Mouse (Mus musculus) cerebellum, adult 8-10 months (tissue): ENCODE data around the gene Nfkb1.

Source experiments
- DNase-seq: peaks from one replicate; pipeline ENCODE4 v3.0.0; 2022

Gene Nfkb1

GRCm38 (mm10) chr3:135691191-135692131 lies at the start of gene Nfkb1:
Nfkb1 (minus strand) TSS chr3:135691547.
- DNase-seq: peak; percentile 56

DNA sequence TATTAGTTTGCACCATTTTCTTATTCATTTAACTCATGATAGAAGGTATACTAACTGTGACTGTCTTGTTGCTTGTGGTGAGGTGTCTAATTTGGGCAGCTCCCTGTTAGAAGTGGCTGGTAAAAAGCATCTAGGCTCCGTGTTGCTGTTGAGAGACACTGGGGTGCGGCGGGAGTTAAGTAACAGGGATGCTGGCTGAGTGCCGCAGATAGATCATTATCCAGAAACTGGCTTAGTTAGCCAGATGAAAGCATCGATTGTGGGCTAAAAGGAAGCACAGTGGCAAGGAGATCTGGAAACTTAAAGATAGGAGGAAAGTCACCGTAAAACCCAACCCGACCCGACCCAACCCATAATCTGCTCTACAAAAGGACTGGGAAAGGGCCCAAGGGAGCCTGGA lies 49.4 kb upstream of the Nfkb1 start:
- no peak for DNase-seq

- no peak for DNase-seq
These were observed 43.4 kb upstream of the Nfkb1 start for GRCm38 (mm10) chr3:135734736-135735135.

- no peak for DNase-seq
These were observed 41.5 kb upstream of the Nfkb1 start for GRCm38 (mm10) chr3:135732747-135733445.

DNA sequence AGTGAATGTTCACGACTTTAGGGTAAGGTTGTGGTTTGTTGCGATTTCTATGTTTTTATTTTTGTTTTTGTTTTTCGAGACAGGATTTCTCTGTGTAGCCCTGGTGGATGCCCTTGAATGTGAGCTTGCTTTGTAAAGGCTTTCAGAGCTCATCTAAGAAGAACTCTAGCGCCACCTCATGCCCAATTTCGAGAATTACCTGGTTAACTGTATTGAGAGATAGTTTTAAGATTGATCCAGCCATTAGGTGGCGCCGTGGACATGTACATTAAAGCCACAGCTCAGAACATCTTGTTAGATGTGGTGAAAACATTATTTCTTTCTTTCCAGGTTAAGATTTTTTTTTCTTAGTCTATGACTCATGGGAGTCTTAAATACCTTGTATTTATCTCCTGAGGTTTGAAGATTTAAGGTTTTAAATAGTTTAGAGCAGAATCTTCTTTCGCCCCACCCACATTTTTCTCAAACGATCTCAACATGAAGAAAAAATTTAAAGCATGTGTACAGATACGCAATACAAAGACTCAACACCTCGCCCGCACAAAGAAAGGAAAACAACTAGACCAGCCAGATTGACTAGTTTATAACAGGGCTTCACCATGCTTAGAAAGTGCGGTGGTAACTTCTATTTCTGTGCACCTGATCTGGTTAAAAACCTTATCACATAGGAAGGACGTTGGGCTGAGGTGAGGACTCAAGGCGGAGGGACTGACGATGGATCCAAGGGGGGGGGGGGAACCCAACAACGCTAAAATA lies 40.1 kb upstream of the Nfkb1 start:
- peak; percentile 95 for DNase-seq

- peak; percentile 4 for DNase-seq
These were observed 39.4 kb upstream of the Nfkb1 start for GRCm38 (mm10) chr3:135730790-135731189.

GRCm38 (mm10) chr3:135729575-135729974 lies 38.2 kb upstream of the Nfkb1 start:
- DNase-seq: no peak

DNA sequence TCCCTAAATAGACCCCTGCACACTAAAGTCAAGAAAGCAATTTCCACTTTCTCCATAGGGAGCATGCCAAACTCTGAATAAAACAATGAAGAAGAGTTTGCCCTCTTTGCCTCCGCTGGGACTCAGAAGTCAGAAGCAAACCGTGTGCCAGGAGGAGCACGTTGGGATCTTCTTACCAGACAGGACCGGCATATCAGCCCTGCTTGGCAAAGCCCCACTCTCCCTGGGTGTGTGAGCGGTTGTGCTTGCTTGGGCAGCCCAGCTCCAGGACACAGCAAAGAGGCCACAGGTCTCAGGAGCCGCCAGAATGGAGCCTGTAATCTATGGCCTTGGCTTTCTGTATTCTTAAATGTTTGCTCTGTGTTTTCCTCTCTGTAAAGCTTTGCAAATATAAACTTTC lies 37.6 kb upstream of the Nfkb1 start:
- DNase-seq: no peak

DNA sequence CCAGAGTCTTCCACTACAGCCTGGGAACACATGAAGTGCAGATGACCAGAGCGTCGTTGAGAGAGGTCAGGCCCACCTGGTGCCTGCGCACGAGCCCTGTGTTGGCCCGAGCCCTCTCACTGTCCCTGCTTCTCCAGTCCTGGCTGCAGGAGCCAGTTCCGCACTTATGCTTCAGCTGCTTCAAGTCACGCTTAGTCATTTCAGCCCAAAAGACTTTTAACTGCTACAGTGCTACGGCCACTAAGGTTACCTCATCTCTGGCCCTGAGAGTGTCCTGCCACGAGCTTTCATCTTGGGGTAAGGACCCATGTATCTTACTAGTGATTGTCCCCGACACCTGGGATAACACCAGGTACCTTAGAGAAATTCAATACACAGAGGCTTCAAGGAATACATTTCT lies 36.0 kb upstream of the Nfkb1 start:
- DNase-seq: no peak

GRCm38 (mm10) chr3:135726521-135727275 lies 35.4 kb upstream of the Nfkb1 start:
- DNase-seq: no peak

DNA sequence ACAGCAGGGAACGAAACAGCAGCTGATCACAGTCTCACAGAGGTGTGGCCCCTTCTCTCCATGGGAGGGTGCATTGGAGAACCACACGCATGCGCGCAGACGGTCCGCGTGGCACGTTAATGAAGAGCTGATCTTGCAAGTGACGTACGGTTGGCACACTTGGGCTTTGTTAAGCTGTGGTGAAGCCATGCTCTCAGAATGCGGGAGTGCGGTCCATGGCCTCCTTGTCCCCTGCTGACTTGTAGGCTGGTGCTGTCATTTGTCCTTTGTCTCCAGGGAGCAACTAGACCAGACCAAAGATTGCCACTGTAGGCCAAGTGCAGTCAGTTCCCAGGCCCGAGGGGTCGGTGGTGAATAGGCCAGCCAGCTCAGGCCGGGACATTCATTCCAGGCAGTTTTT lies 34.7 kb upstream of the Nfkb1 start:
- DNase-seq: peak; percentile 5

DNA sequence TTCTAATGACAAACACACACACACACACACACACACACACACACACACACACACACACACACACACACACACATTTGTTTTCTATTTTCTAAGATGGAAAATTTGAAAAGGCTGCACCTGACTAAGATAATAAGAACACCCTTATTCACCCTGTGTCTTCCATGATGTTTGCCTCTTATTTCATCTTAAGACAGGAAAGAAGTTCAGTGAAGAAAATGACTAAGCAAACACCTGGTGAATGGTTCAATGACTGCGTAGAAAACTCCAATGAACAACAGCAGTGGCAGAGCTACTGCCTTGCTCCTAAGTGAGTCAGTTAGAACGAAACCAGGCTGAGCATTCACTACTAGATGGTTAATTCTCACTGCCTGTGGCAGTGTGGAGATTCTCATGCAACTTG lies 30.8 kb upstream of the Nfkb1 start:
- no peak for DNase-seq

DNA sequence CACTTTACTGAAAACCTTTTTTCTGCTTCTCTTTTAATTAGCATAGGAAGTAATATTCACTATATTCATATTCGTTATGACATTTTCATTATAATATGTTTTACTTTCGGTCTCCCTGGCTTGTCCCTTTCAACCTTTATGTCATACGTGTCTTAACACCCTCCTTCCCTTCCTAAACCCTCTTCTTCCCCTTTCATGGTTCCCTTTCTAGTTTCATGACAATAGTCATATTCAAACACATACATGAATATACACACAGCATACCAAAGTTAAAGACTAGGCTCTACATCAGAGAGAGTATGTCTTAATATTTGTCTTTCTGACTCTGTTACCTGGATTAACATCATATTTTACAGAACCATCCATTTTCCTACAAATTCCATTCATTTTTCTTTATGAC lies 28.6 kb upstream of the Nfkb1 start:
- no peak for DNase-seq

GRCm38 (mm10) chr3:135719179-135719532 lies 27.8 kb upstream of the Nfkb1 start:
- DNase-seq: no peak

- DNase-seq: no peak
These were observed 27.2 kb upstream of the Nfkb1 start for GRCm38 (mm10) chr3:135718323-135719178.

DNA sequence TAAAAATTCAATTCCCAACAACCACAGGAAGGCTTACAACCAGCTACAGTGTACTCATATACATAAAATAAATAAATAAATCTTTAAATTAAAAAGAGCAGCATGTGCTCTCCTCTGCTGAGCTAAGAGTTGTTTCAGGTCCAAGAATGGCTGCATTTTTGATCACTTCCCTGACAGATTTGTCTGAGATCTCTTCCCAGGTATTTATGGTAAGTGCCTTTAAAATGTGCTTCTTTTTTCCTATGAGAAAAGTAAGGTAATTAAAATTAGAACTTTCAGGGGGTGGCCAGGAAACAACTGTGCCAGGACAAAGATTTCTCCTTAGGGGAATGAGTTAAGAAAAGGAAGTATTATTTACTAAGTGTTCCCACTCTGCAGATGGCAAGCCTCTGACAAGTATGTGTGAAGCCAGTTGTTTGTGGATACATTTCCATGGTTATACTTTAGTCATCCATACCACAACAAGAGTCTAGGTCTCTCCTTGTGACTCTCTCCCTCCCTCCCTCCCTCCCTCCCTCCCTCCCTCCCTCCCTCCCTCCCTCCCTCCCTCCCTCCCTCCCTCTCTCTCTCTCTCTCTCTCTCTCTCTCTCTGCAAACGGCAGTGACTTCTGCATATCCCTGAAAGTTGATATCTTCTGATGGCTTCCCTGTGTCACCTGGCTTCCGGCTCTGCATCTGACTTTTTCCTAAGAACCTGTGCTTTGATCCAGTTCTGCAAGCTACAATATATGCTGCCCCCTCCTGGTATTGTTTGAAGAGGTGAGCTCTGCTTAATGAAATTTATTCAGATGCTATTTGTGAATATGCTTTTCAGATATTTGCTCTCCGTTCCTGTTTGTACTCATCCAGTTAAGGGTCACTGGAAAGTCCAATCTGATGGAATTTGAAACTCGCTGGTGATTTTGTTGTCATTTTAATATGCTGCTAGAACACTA lies 21.9 kb upstream of the Nfkb1 start:
- peak; percentile 18 for DNase-seq

GRCm38 (mm10) chr3:135711613-135712012 lies 20.3 kb upstream of the Nfkb1 start:
- no peak for DNase-seq

- no peak for DNase-seq
These were observed 19.8 kb upstream of the Nfkb1 start for GRCm38 (mm10) chr3:135711040-135711570.

DNA sequence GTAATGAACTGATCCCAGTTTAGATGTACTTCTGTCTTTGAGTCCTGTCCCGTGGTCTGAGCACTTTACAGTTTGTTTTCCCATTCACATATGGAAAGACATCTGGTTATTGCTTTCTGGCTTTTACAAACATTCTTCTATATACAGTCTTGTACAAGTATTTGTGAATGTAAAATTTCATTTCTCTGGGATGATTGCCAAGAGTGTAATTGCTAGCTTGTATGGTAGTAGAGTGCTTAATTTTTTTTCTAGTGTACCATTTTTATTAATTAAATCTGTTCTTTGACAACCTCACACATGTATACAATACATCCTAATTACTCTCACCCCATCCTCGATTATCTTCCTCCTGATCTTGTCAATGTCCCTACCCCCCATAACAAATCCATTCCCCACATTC lies 12.0 kb upstream of the Nfkb1 start:
- no peak for DNase-seq

GRCm38 (mm10) chr3:135702658-135703057 lies 11.3 kb upstream of the Nfkb1 start:
- DNase-seq: no peak
